Mouse (Mus musculus) intestine, postnatal 0 days (tissue): ENCODE results near the gene Plcxd1. TPM values are rescaled to one million over a fixed set of nuclear protein-coding genes. Genes with fewer than 3 reads are reported as not detected.
"Not testable (repeated sequence)": the region's sequence is repeated elsewhere in the genome, so short reads cannot be mapped to it uniquely, and the experiment has no call there.

Experiments used
- ATAC-seq: fragments of 200-750 bp; cut with Nextera tagmentation; 2 replicates; pipeline ENCODE4 v1.8.0; 2017; ENCODE audit warnings: mild to moderate bottlenecking, moderate TSS enrichment, moderate library complexity
- H3K27ac ChIP-seq: fragments of 300-500 bp; sonication (generic); 2 replicates; pipeline ENCODE4 v1.5.1; 2014; ENCODE audit warnings: mild to moderate bottlenecking, low read depth, low read length, moderate library complexity
- H3K27me3 ChIP-seq: fragments of 300-500 bp; sonication (generic); replicated peaks from 2 replicates; pipeline ENCODE4 v1.6.1; 2014; ENCODE audit warnings: low read length, mixed read lengths; ENCODE audit not compliant: control insufficient read depth, insufficient read depth
- H3K36me3 ChIP-seq: fragments of 300-500 bp; sonication (generic); 2 replicates; pipeline ENCODE4 v1.6.1; 2014; ENCODE audit warnings: mild to moderate bottlenecking, moderate library complexity; ENCODE audit not compliant: control insufficient read depth, insufficient read depth
- H3K4me1 ChIP-seq: fragments of 300-500 bp; sonication (generic); replicated peaks from 2 replicates; pipeline ENCODE4 v1.6.1; 2014; ENCODE audit warnings: antibody characterized with exemption, low read length, mixed read lengths; ENCODE audit not compliant: control insufficient read depth, insufficient read depth
- H3K4me2 ChIP-seq: fragments of 300-500 bp; sonication (generic); replicated peaks from 2 replicates; pipeline ENCODE4 v1.6.1; 2014; ENCODE audit warnings: low read depth, mild to moderate bottlenecking, moderate library complexity
- H3K4me3 ChIP-seq: fragments of 300-500 bp; sonication (generic); 2 replicates; pipeline ENCODE4 v1.5.1; 2014; ENCODE audit warnings: low read depth, low read length
- H3K9ac ChIP-seq: fragments of 300-500 bp; sonication (generic); 2 replicates; pipeline ENCODE4 v1.6.1; 2014; ENCODE audit warnings: mild to moderate bottlenecking, low read depth, low read length
- H3K9me3 ChIP-seq: fragments of 300-500 bp; sonication (generic); 2 replicates; pipeline ENCODE4 v1.6.1; 2016; ENCODE audit warnings: mixed run types; ENCODE audit not compliant: control insufficient read depth
- CTCF ChIP-seq: sonication (generic); IDR thresholded peaks from 2 replicates; pipeline ENCODE4 v1.5.1; 2016; ENCODE audit warnings: low read depth, mild to moderate bottlenecking, control low read depth, antibody characterized with exemption, moderate library complexity
- WGBS: fragments of 180-500 bp; shearing (Covaris S2); extraction: QIAGEN DNeasy Blood & Tissue Kit; methylation state at CpG from one replicate; pipeline ENCODE4 v1.1.7; 2014; 5-methylcytosine and 5-hydroxymethylcytosine counted together
- polyA plus RNA-seq: library from polyadenylated mRNA; unstranded; fragments of >200 nt; fragmentation: Nextera tagmentation; extraction: Ambion mirVana; gene quantifications from 2 replicates; pipeline ENCODE4 v1.2.1, GENCODE M21; 2015

Gene Plcxd1
- polyA plus RNA-seq: 0.63 and 0.78 TPM in 2 replicates

DNA sequence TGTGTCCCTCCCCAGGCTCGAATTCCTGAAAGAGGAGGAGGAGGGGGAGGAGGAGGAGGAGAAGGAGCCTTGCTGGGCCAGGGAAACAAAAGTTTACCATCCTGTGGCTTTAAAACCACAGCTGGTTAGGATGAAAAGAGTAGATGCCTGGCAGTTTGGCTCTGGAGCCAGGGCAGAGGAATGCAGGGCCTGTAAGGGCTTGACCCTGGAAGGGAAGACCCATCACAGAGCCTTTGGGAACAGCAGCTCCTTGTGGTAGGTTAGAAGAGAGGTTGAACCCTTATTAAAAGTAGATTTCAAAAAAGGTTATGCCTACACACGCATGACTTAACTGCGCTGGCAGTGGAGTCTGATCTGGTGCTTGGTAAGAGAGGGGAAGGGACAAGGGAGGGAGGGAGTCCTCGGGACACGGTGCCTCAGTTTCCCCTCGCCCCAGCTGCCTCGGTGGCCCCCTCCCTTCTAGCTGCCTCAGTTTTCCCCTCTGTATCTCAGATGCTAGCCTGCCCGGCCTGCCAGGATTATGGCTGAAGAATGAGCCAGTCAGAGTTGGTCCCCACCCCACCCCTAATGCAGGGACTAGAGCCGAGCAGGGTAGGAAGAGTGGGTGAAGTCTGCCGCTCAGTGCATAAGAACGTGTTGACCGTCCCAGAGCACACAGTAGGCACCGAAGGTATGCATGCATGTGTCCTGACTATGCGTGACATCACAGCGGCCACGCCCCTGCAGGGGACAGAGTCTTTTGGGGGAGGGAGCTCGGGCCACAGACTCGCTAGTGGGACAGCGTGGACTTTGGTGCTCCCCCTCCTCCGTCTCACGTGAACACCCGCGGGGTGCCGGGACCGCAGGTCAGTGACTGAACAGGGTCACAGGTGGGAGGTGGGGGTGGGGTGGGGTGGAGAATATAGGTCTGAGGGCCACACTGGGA, at the start of gene Plcxd1:
Gene Plcxd1 (plus strand): TSS at position 314 of the 925 bp plus-strand sequence.
- peak; percentile 9; the same call in 1 of the 2 replicates for ATAC-seq
- no peak for TF ChIP-seq CTCF
- H3K27ac ChIP-seq: no peak within 1 kb of the TSS
- H3K4me3 ChIP-seq: peak within 1 kb of the TSS; percentile 32; the same call in 1 of the 2 replicates
- peaks cover 4% of the 10 kb centered on the region for H3K4me1 ChIP-seq
- peaks cover 25% of the 10 kb centered on the region for H3K36me3 ChIP-seq
- H3K9me3 ChIP-seq: no peaks in the 10 kb centered on the region
- H3K9ac ChIP-seq: no peak within 1 kb of the TSS
- peak within 1 kb of the TSS; percentile 70 for H3K4me2 ChIP-seq
- 17% methylated on average over 25 of the region's 25 CpGs for WGBS
- H3K27me3 ChIP-seq: no peaks in the 10 kb centered on the region

DNA sequence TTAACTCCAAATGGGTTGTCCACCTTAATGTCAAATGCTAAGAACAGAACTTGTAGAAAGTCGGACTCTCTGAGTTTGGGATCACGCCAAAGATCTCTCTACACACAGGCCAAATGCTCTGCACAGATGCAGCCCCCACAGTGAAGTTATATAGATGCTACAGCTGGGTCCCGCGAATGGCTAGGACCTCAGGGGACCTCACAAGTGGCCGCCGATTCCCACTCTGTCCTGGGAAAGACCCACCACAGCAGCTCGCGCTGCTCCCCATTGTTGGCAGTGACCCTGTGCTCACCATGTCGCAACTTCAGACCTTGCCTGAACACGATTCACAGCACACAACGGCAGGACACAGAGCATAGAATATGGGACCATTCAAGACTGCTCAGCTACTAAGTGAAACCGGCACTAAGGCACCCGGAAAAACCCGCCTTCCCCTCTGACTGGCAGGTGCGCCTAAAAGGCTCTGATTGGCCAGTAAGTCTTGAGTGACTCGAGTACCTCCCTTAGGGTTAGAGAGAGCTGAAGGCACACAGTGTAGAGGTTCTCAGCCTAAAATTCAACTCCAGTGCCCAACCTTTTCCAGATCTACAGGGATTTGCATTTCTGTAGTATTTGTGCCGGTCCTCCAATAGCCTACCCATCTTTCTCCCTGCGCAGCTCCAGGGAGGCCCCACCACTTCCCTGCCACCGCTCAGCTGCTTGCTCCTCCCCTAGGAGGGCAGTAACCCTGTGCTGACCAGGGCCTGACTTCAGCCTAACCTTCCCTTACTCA, 41.9 kb upstream of the Plcxd1 start:
- Histone ChIP-seq H3K9ac (peak overlapping the region; percentile 55), H3K9me3 (0 out of 2 replicates have a peak, but pooled peaks cover 2% of the 10 kb centered on the region), H3K27me3 (no peaks in the 10 kb centered on the region), H3K4me2 (peak overlapping the region; percentile 71), H3K4me1 (no peaks in the 10 kb centered on the region), H3K27ac (no peak overlapping the region), H3K36me3 (no peaks in the 10 kb centered on the region), H3K4me3 (peak overlapping the region; percentile 60)
- WGBS: 1% methylated on average over 19 of the region's 19 CpGs
- TF ChIP-seq CTCF: no peak
- ATAC-seq: peak; percentile 99

DNA sequence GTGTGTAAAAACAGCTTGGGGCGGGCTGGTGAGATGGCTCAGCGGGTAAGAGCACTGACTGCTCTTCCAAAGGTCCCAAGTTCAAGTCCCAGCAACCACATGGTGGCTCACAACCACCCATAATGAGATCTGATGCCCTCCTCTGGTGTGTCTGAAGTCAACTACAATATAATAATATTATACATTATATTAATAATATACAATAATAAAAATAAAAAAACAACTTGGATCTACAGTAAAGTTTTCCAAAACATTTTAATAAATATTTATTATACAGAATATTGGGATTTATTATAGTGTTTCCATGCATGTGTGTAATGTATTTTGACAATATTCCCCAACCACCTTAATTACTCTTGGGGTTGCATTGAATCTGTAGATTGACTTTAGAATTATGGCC, 27.4 kb upstream of the Plcxd1 start, which contains the start of gene Gm17655:
Gene Gm17655 (minus strand): TSS at position 101 of the 400 bp plus-strand sequence.
- H3K4me1 ChIP-seq, H3K36me3 ChIP-seq, H3K27ac ChIP-seq, H3K4me2 ChIP-seq, ATAC-seq, H3K9ac ChIP-seq, H3K4me3 ChIP-seq, H3K27me3 ChIP-seq: not testable (repeated sequence)
- WGBS: 69% methylated on average over 2 of the region's 2 CpGs
- peaks cover 23% of the 10 kb centered on the region for H3K9me3 ChIP-seq

DNA sequence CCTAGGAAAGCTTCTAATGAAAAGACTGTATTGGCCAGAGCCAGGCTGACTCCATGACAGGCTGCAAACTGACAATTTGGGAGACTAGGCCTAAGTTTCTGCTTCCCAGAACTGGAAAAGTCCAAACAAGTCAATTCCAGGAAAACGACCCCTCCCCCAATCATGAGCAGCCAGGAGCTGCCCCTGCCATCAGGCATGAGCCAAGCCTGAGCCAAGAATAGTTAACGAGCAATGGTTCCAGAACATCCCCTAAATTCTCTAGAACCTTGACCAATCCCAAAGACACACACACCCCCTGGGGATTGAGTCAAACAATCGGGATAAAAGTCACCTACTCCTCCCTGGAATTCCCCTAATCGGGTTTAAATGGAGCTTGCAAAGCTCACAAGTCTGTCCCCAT, 16.8 kb upstream of the Plcxd1 start:
- Histone ChIP-seq H3K4me1 (no peaks in the 10 kb centered on the region), H3K27me3 (no peaks in the 10 kb centered on the region), H3K36me3 (no peaks in the 10 kb centered on the region), H3K4me2 (no peak overlapping the region), H3K9ac (no peak overlapping the region), H3K4me3 (no peak overlapping the region), H3K27ac (no peak overlapping the region), H3K9me3 (peaks cover 17% of the 10 kb centered on the region)
- no peak for TF ChIP-seq CTCF
- ATAC-seq: no peak
- 84% methylated on average over 4 of the region's 4 CpGs for WGBS

DNA sequence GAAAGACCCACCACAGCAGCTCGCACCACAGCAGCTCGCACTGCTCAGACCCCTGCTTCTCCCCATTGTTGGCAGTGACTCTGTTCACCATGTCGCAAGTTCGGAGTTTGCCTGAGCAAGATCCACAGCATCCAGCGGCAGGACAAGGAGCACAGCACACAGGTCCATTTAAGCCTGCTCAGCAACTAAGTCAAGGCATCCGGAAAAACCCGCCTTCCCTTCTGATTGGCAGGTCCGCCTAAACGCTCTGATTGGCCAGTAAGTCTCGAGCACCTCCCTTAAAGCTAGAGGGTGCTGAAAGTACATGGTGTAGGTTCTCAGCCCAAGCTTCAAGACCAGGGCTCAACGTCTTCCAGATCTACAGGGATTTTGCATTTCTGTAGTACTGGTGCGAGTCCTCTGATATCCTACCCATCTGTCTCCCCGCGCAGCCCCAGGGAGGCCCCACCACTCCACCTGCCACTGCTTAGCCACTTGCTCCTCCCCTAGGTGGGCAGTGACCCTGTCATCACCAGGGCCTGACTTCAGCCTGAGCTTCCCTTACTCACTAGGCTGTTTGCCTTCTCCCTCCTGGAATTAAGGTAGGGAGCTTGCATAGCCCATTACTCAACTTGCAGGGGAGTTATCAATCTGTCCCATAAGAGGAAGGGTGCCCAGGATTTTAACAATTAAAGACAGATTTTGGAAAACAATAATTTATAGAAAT, 13.5 kb upstream of the Plcxd1 start:
- no peak overlapping the region for H3K4me2 ChIP-seq
- 50% methylated on average over 14 of the region's 14 CpGs for WGBS

More for the DNA sequence above, 13.5 kb upstream of the Plcxd1 start:
- no peak for ATAC-seq
- no peaks in the 10 kb centered on the region for H3K27me3 ChIP-seq
- no peaks in the 10 kb centered on the region for H3K36me3 ChIP-seq
- H3K4me3 ChIP-seq: no peak overlapping the region
- no peak overlapping the region for H3K27ac ChIP-seq
- H3K4me1 ChIP-seq: no peaks in the 10 kb centered on the region
- H3K9ac ChIP-seq: no peak overlapping the region
- H3K9me3 ChIP-seq: no peaks in the 10 kb centered on the region
- TF ChIP-seq CTCF: no peak
